In genomic region chr7:26775866-26776265, GRCm38 (mm10) we compare ENCODE assay signal across 11 mouse cellular contexts. TPM values are rescaled to one million over a fixed set of nuclear protein-coding genes. Genes with fewer than 3 reads are reported as not detected.
DNase-seq lines count a peak whose midpoint lies in the region; ATAC-seq and TF ChIP-seq lines count a peak whose summit lies in the region.
"Had no signal": no experiment of that assay in that cellular context is flagged by ENCODE, and none has a peak within 500 bp of the region (broad histone marks: within the 10 kb centered on the region; RNA-seq: fewer than 3 reads in every experiment).

No protein-coding gene starts in this region.

- 19% methylated on average over 6 of the region's 6 CpGs for WGBS in liver, adult 2 months
- 16% methylated on average over 5 of the region's 6 CpGs for WGBS in liver, embryonic 11.5 days

- H3K9me3 ChIP-seq in liver, embryonic 11.5 days (ENCODE audit: control insufficient read depth, low read length), result no peaks in the 10 kb centered on the region; the same call in 1 of the 2 replicates
- H3K9me3 ChIP-seq: midbrain, embryonic 10.5 days had no signal

- H3K36me3 ChIP-seq in liver, adult 2 months (ENCODE audit: control insufficient read depth, insufficient read depth, low read length), result no peaks in the 10 kb centered on the region
- no peaks in the 10 kb centered on the region for H3K36me3 ChIP-seq in liver, embryonic 11.5 days (ENCODE audit: control insufficient read depth, insufficient read depth, low read length)
- H3K36me3 ChIP-seq: midbrain, embryonic 10.5 days had no signal

- TF ChIP-seq POLR2A in liver, adult 2 months (IDR thresholded peaks at IDR 0.05; ENCODE audit: extremely low read depth, insufficient read depth, low read length), result no peak

- H3K4me1 ChIP-seq in liver, adult 2 months (ENCODE audit: control insufficient read depth, insufficient read depth, low read length), result no peaks in the 10 kb centered on the region
- no peaks in the 10 kb centered on the region for H3K4me1 ChIP-seq in liver, embryonic 11.5 days (replicated peaks; ENCODE audit: control insufficient read depth, insufficient read depth, low read length)

- TF ChIP-seq CTCF in liver, adult 2 months (IDR thresholded peaks at IDR 0.05; ENCODE audit: low read depth, low read length), result peak; percentile 63

- no peak overlapping the region for H3K4me2 ChIP-seq in liver, embryonic 11.5 days

- peaks cover 3% of the 10 kb centered on the region; the same call in 1 of the 2 replicates for H3K27me3 ChIP-seq in liver, adult 2 months (ENCODE audit: control insufficient read depth, insufficient read depth, low read length)
- H3K27me3 ChIP-seq in liver, embryonic 11.5 days (replicated peaks; ENCODE audit: control insufficient read depth, insufficient read depth, low read length), result no peaks in the 10 kb centered on the region

- no peak overlapping the region for H3K9ac ChIP-seq in liver, adult 2 months (ENCODE audit: low read depth, low read length)
- H3K9ac ChIP-seq in liver, embryonic 11.5 days (ENCODE audit: low read depth, low read length), result no peak overlapping the region

- no peak overlapping the region for H3K4me3 ChIP-seq in liver, adult 2 months (ENCODE audit: insufficient read depth, low read depth, low read length)
- H3K4me3 ChIP-seq in liver, embryonic 11.5 days (ENCODE audit: low read depth, low read length), result no peak overlapping the region
- H3K4me3 ChIP-seq: erythroblast, embryonic 14.5 days; midbrain, embryonic 10.5 days had no signal

- ATAC-seq in liver, embryonic 11.5 days (replicated peaks; ENCODE audit: low FRiP score), result no peak
- ATAC-seq in erythroid progenitor cell, adult 5-6 weeks (replicated peaks; ENCODE audit: low FRiP score, poor library complexity, severe bottlenecking), result no peak

- no peaks in the 10 kb centered on the region for H3K79me2 ChIP-seq in liver, adult 2 months (ENCODE audit: control insufficient read depth, insufficient read depth, low read length)

- H3K27ac ChIP-seq in liver, adult 2 months (replicated peaks; ENCODE audit: insufficient read depth, low read depth, low read length), result no peak overlapping the region
- H3K27ac ChIP-seq in liver, embryonic 11.5 days (ENCODE audit: low read depth, low read length), result no peak overlapping the region
- H3K27ac ChIP-seq: midbrain, embryonic 10.5 days had no signal

- DNase-seq in liver, adult 2 months (ENCODE audit: extremely low read depth, low read depth, low spot score), result peak; percentile 50
- no peak for DNase-seq in liver, embryonic 11.5 days (ENCODE audit: low spot score)
- peak; percentile 56 for DNase-seq in ZHBTc4 (ENCODE audit: low read depth, low spot score)
- DNase-seq in kidney, adult 18-20 months, result peak; percentile 28
- peak; percentile 19 for DNase-seq in retina, embryonic 14.5 days (ENCODE audit: low spot score)
- no peak for DNase-seq in natural killer cell, adult 2 months (ENCODE audit: low spot score in 2 of 2)
- DNase-seq in left cerebral cortex, adult 11 months (ENCODE audit: low spot score), result no peak
- DNase-seq: heart, postnatal 10 days had no signal

RNA-seq across cellular contexts. Expression of gene Cyp2b19, which starts 18.9 kb away (rescaled TPM):
- not detected in 2 replicates for total RNA-seq in liver, adult 2 months (2014; rRNA removed)
- not detected in 2 replicates for polyA plus RNA-seq in liver, adult 2 months (2012; rRNA removed)
- not detected in 2 replicates for polyA plus RNA-seq in liver, embryonic 11.5 days (2014; fragmentation: Nextera tagmentation; extraction: Ambion mirVana)
- total RNA-seq in erythroid progenitor cell, adult 5-6 weeks (2015; ENCODE audit: low replicate concordance), result not detected in 2 replicates
- not detected in 2 replicates for total RNA-seq in erythroid progenitor cell, adult 5-6 weeks (2017; ENCODE audit: low replicate concordance)
- total RNA-seq: heart, postnatal 10 days had no signal
- polyA plus RNA-seq: erythroblast, embryonic 14.5 days; midbrain, embryonic 10.5 days had no signal

RNA-seq across cellular contexts. Expression of gene Cyp2g1, which starts 32.8 kb away (rescaled TPM):
- total RNA-seq in liver, adult 2 months (2014; rRNA removed), result 10.7 and 14.6 TPM in 2 replicates
- 7.6 and 8.5 TPM in 2 replicates for polyA plus RNA-seq in liver, adult 2 months (2012; rRNA removed)
- polyA plus RNA-seq in liver, embryonic 11.5 days (2014; fragmentation: Nextera tagmentation; extraction: Ambion mirVana), result not detected in 2 replicates
- not detected in 2 replicates for total RNA-seq in erythroid progenitor cell, adult 5-6 weeks (2015; ENCODE audit: low replicate concordance)
- not detected in 2 replicates for total RNA-seq in erythroid progenitor cell, adult 5-6 weeks (2017; ENCODE audit: low replicate concordance)
- total RNA-seq: heart, postnatal 10 days had no signal
- polyA plus RNA-seq: midbrain, embryonic 10.5 days had no signal

RNA-seq across cellular contexts. Expression of gene Cyp2a5, which starts 59.2 kb away (rescaled TPM):
- 1,078 and 1,690 TPM in 2 replicates for total RNA-seq in liver, adult 2 months (2014; rRNA removed)
- polyA plus RNA-seq in liver, adult 2 months (2012; rRNA removed), result 424 and 429 TPM in 2 replicates
- polyA plus RNA-seq in liver, embryonic 11.5 days (2014; fragmentation: Nextera tagmentation; extraction: Ambion mirVana), result not detected in 2 replicates
- total RNA-seq in erythroid progenitor cell, adult 5-6 weeks (2015; ENCODE audit: low replicate concordance), result not detected in 2 replicates
- total RNA-seq in erythroid progenitor cell, adult 5-6 weeks (2017; ENCODE audit: low replicate concordance), result not detected in 2 replicates
- polyA plus RNA-seq: erythroblast, embryonic 14.5 days; midbrain, embryonic 10.5 days had no signal

Comparison
In these comparisons a context has a peak if more than half of its experiments do, and no peak if none do; other contexts are left out.
1. DNase-seq: peak in liver, adult 2 months (single experiment), ZHBTc4 (single experiment), kidney, adult 18-20 months (single experiment) and retina, embryonic 14.5 days (single experiment); none in liver, embryonic 11.5 days (single experiment), natural killer cell, adult 2 months (0 of 2) and left cerebral cortex, adult 11 months (single experiment).
2. RNA of gene Cyp2g1, which starts 32.8 kb away (total RNA-seq): 10.7 to 14.6 TPM in liver, adult 2 months; not detected in erythroid progenitor cell, adult 5-6 weeks; every median in the first group is over 10 times any median in the second.
3. RNA of gene Cyp2a5, which starts 59.2 kb away (total RNA-seq): 1,078 to 1,690 TPM in liver, adult 2 months; not detected in erythroid progenitor cell, adult 5-6 weeks; every median in the first group is over 1,000 times any median in the second.